Mouse (Mus musculus): ENCODE data around the gene Slc22a26.
"Not testable (repeated sequence)": the region's sequence is repeated elsewhere in the genome, so short reads cannot be mapped to it uniquely, and the experiment has no call there.

Slc22a26 gene

GRCm38 (mm10) chr19:7802571-7802970 is at the start of gene Slc22a26:
Gene Slc22a26, minus strand, starts transcription at chr19:7802667.
- no peak for DNase-seq

- DNase-seq, result no peak
Observed at GRCm38 (mm10) chr19:7829851-7830250, 27.4 kb upstream of the Slc22a26 start.

- no peak for DNase-seq
Observed at GRCm38 (mm10) chr19:7790571-7790970, 11.9 kb downstream of the Slc22a26 start.

GRCm38 (mm10) chr19:7775306-7775705 is 27.2 kb downstream of the Slc22a26 start:
- DNase-seq, result no peak

GRCm38 (mm10) chr19:7766124-7766523 is 36.3 kb downstream of the Slc22a26 start:
- no peak for DNase-seq

- DNase-seq, result no peak
Observed at GRCm38 (mm10) chr19:7765599-7765998, 36.9 kb downstream of the Slc22a26 start.

GRCm38 (mm10) chr19:7753371-7753770 is 49.1 kb downstream of the Slc22a26 start:
- DNase-seq, result not testable (repeated sequence)

Measured in embryo, embryonic 11 days (tissue).